Mouse (Mus musculus) ZHBTc4 (cell line): Measurements from ENCODE around the gene Gm8113.
A peak's percentile ranks its signal among the peaks of the same experiment; 100 is the strongest.
"Not testable (repeated sequence)": the region's sequence is repeated elsewhere in the genome, so short reads cannot be mapped to it uniquely, and the experiment has no call there.

Experiments
- DNase-seq: peaks from one replicate; pipeline ENCODE4 v3.0.0-alpha.2; 2011; ENCODE audit warnings: low read depth, low spot score

Gm8113 gene

DNA sequence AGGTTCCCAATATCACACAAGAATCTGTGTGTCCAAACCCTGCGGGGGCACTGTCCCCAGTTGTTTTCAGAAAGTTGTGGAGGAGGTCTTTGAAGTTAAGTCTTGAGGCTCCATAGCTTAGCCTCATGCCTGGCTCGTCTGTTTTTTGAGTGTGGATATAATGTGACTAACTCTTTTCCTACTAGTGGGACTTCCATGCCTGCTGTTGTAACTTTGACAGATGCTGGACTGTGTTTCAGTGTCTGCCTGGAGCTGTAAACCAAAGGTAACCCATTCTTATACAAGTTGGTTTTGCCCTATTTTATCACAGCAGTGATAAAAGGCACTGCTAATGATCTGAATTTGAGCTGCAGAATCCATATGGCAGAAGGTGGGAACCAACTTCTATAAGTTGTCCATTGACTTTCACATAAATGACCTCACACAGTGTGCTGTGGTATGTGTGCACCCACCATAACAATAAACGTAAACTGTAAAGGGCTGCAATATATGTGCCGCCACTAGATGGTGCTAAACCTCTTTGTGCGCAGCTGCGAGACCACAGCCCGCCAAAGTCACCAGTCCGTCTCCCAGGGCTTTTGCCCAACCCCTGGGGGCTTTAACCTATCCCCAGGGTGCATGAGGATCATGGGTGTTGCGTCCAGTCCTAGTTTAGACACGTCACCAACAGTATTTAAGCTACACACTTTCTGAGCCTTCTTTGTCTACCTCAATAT, at the start of gene Gm8113:
Gm8113 (plus strand) TSS at position 703 of the 716 bp plus-strand sequence.
- peak; percentile 85 for DNase-seq

DNA sequence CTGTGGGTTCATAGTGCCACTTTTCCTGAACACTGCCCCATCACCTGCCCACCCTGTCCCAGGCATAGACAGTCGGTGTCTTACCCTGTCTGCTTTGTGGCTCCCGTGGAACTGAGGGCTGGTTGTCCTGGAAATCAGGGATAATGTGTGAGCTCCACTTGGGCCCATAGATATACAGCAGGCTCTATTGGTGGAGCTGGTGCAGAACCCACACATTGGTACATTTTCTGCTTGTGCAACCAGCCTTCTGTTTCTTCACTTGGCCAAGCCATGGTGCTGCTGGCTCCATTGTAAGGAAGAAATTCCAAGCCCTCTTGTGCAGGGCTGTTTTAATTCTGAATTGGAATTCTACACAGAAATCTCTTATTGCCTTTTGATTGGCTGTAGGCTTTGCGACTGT, 49.8 kb upstream of the Gm8113 start, which contains the start of gene Ear1:
Ear1 (minus strand) TSS at position 101 of the 400 bp plus-strand sequence.
- DNase-seq, result not testable (repeated sequence)

DNA sequence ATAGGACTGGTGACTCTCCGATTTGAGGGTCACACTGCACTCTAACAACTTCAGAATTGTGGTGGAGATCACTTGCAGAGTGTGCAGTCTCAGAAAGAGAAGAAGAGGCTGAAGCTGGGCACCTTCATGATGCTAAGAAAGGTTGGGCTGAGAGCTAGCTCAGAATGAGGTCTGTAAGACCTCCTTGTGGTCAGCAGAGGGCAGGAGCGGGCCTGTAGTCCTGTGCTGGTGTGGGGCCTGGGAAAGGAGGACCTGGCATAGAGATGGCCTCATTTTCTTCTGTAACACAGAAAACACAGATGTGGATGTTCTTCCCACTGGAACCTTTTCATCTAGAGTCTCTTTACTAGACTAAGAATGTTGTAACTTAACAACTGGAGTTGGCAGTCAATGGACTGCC, 47.4 kb upstream of the Gm8113 start:
- DNase-seq, result not testable (repeated sequence)

DNA sequence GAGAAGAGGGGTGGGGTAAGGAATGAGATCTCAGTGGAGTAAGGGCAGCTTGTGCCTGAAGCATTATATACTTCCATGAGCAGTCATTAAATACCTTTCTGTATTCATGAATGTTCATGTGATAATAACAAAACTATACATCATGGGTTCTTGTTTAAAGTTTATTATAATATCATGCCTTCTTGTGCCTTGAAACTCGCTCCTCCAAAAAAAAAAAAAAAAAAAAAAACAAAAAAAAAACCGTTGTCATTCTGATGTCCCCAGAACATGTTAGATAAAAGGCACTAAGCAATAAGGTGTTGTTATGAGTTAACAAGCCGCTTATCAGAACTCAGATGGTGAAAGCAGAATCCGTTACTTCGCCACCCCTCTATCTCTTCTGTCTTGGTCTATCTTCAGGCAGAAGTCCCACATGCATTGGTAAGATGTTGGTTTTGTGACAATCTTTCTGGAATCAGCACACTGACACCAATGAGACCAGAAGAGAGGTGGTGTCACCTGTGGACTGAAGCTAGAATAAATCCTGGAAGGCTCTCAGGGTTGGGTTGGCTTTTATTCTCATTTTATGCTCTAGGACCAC, 45.1 kb upstream of the Gm8113 start:
- not testable (repeated sequence) for DNase-seq

DNA sequence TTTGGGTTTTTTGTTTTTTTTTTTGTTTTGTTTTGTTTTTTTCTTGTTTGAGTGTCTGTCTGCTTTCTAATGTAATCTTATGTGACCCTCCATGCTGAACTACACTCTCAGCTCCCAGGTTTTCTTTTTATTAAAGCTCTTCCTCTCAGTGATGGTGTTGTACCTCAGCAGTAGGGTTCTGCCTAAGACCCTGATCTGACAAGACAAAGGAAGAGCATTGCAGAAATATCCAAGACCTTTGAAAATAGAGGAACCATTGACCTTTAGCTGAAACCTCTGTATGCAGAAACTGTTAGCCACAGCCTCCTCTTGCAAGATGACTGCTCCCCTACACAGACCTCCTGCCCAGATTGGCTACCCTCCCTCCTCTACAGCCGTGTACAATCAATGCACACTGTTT, 39.0 kb upstream of the Gm8113 start:
- DNase-seq, result not testable (repeated sequence)

DNA sequence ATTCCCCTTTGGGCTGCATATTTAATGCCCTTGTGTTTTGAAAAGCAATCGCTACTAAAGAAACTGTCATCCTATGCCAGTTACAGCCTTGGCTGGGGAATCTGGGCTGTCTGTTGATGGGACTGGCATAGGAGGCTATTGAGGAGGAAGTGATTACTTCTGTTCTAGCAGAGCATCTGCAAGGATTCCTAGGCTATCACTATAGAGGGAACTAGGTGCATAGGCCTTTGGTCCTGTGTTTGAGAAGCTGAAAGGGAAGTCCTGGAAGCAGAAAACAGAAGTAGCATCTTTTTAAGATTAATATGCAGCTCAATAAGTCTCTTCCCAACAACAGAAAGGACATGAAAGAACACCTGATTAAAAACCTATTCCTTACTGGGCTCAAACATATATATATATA, 33.9 kb upstream of the Gm8113 start:
- not testable (repeated sequence) for DNase-seq

- not testable (repeated sequence) for DNase-seq
Measured at GRCm38 (mm10) chr14:43895357-43895756, 29.8 kb upstream of the Gm8113 start.

DNA sequence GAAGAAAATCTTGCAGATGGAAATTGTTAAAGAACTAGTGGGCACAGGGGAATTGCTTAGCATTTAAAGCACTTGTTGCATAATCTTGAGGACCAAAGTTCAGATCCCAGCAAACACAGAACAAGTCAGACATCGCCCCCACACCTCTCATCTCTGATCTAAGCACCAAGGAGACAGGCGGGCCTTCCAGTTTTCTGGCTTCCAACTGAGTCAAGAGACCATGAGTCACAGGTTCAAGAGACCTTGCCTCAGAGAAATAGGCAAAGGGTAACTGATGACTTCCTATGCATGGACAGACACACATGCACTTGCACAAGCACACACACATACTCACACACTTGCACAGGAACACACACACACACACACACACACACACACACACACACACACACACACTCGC, 26.6 kb upstream of the Gm8113 start:
- DNase-seq, result not testable (repeated sequence)

GRCm38 (mm10) chr14:43918214-43918613, 7.0 kb upstream of the Gm8113 start:
- not testable (repeated sequence) for DNase-seq

- not testable (repeated sequence) for DNase-seq
Measured at GRCm38 (mm10) chr14:43923459-43923858, 1.7 kb upstream of the Gm8113 start, which contains the start of gene Ear10. Ear10 (minus strand) TSS chr14:43923559.

GRCm38 (mm10) chr14:43925404-43925950, 287 bp downstream of the Gm8113 start:
- DNase-seq, result peak; percentile 56

GRCm38 (mm10) chr14:43932991-43933390, 7.8 kb downstream of the Gm8113 start:
- DNase-seq, result peak; percentile 70

- DNase-seq, result not testable (repeated sequence)
Measured at GRCm38 (mm10) chr14:43933399-43933798, 8.2 kb downstream of the Gm8113 start.

DNA sequence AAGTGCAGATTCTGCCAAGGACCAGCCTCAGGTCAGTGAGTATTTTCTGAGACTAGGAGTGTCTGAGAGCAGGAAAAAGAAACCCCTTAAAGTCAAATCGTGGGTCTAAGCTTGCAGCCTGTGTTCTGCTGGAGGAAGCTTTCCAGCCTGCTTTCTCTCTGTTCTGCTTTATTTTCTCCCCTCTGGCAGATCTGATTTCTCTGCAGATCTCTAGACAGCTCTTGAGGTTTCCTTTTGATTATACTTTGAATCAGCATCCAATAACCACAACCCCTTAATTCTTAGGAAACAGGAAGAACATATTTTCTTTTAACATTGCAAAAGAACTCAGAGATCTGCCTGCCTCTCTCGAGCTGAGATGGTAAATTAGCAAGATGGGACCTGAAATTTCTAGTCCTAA, 28.2 kb downstream of the Gm8113 start:
- not testable (repeated sequence) for DNase-seq

DNA sequence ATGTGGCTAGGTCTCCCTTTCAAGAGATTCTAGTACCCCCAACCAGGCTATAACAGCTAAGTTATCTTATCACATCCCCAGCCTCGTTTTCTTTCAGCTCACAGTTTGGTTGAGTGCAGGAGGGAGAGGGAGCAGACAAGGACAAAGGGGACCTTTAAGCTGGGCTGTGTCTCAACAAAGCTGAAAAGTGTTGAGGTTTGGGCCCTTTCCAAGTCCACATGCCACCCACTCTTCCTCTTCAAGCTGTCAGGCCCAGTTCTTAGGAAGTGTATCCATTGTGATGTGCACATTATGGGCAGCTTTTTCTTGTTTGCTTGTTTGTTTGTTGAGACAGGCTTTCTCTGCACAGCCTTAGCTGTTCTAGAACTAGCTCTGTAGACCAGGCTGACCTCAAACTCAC, 29.9 kb downstream of the Gm8113 start:
- DNase-seq, result not testable (repeated sequence)

DNA sequence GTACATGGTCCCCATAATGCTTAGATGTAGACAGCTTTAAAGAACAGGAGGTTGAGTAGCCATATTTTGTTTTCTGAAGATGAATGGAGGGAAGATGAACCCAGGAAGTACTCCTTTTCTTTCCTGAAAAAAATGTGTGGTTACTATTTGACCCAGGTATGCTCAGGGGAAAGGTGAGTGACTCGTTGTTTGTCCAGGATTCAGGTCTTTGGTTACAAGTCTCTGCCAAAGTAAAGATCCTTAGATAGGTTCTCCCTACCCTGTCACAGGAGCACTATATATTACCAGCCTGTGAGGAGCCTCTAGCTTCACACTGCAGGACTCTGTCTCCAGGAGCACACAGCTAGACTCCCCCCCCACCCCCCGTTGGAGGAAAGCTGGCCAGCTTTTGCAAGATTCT, 31.6 kb downstream of the Gm8113 start, which contains the start of gene Ang5:
Ang5 (plus strand) TSS at position 301 of the 400 bp plus-strand sequence.
- not testable (repeated sequence) for DNase-seq
